Mouse (Mus musculus) C2C12 (cell line): ENCODE measurements around the gene Tesk1.

Source experiments
- CEBPB ChIP-seq: IDR thresholded peaks from one replicate; pipeline ENCODE4 v1.6.1; 2011; ENCODE audit warnings: low read depth, mild to moderate bottlenecking, control low read depth, moderate library complexity
- CTCF ChIP-seq: IDR thresholded peaks from one replicate; pipeline ENCODE4 v1.5.1; 2011; ENCODE audit not compliant: control insufficient read depth, insufficient read depth, insufficient read length
- MAX ChIP-seq: IDR thresholded peaks from one replicate; pipeline ENCODE4 v1.6.1; 2011; ENCODE audit warnings: mild to moderate bottlenecking, control low read depth
- MYOD1 ChIP-seq: IDR thresholded peaks from one replicate; pipeline ENCODE4 v1.6.1; 2011; ENCODE audit warnings: low read depth; ENCODE audit not compliant: control insufficient read depth, insufficient read length
- MYOG ChIP-seq: IDR thresholded peaks from one replicate; pipeline ENCODE4 v1.6.1; 2011; ENCODE audit not compliant: control insufficient read depth, insufficient read length; ENCODE audit errors: extremely low read depth
- USF1 ChIP-seq: IDR thresholded peaks from one replicate; pipeline ENCODE4 v1.6.1; 2011; ENCODE audit warnings: low read depth, mild to moderate bottlenecking, control low read depth, moderate library complexity

- TF ChIP-seq CTCF = no peak
- no peak for TF ChIP-seq MYOD1
- TF ChIP-seq CEBPB = no peak
- no peak for TF ChIP-seq MYOG
- TF ChIP-seq USF1 = no peak
- TF ChIP-seq MAX = no peak
These were observed 21.4 kb downstream of the Tesk1 start for GRCm38 (mm10) chr4:43463102-43463501.
